Mouse (Mus musculus): Measurements from ENCODE around the gene Fbxl16.

GRCm38 (mm10) chr17:25777948-25778347 lies 30.9 kb upstream of the Fbxl16 start:
- TF ChIP-seq EP300 (IDR thresholded peaks at IDR 0.05; ENCODE audit: low read depth), result no peak
- no peak for TF ChIP-seq CTCF (IDR thresholded peaks at IDR 0.05; ENCODE audit: low read depth)
